In genomic region chr5:44081108-44081507, GRCm38 (mm10) we compare ENCODE assay signal across 21 mouse cellular contexts. TPM values are rescaled to one million over a fixed set of nuclear protein-coding genes. Genes with fewer than 3 reads are reported as not detected.
DNase-seq lines count a peak whose midpoint lies in the region; ATAC-seq and TF ChIP-seq lines count a peak whose summit lies in the region.
"Had no signal": no experiment of that assay in that cellular context is flagged by ENCODE, and none has a peak within 500 bp of the region (broad histone marks: within the 10 kb centered on the region; RNA-seq: fewer than 3 reads in every experiment).

No protein-coding gene starts in this region.

- no peak overlapping the region for H3K9ac ChIP-seq in heart, embryonic 11.5 days (ENCODE audit: low read depth, low read length)
- H3K9ac ChIP-seq: embryonic facial prominence, embryonic 15.5 days; heart, embryonic 15.5 days; hindbrain, embryonic 15.5 days had no signal

- no peaks in the 10 kb centered on the region for H3K9me3 ChIP-seq in heart, embryonic 11.5 days (replicated peaks; ENCODE audit: control insufficient read depth, low read length)
- H3K9me3 ChIP-seq: embryonic facial prominence, embryonic 15.5 days; heart, embryonic 10.5 days; heart, embryonic 15.5 days; hindbrain, embryonic 15.5 days had no signal

- WGBS in heart, embryonic 11.5 days (ENCODE audit: insufficient replicate concordance), result 71% methylated on average over 1 of the region's 1 CpGs

- peak; percentile 86 for DNase-seq in heart, adult 11 months
- no peak for DNase-seq in layer of hippocampus, adult 2 months (ENCODE audit: low spot score in 2 of 2)
- no peak for DNase-seq in layer of hippocampus, adult 9-11 months
- DNase-seq in MN1 (ENCODE audit: low spot score), result peak; percentile 88
- DNase-seq in Muller cell, postnatal 12 days (ENCODE audit: inconsistent ontology term), result peak; percentile 55
- no peak for DNase-seq in ovary, postnatal 14 days (ENCODE audit: low spot score)
- DNase-seq: adrenal gland, postnatal 10 days; cerebellum, adult 11 months; cerebellum, adult 8-10 months; cerebellum, postnatal 14 days; gastrocnemius, postnatal 10 days; heart, postnatal 14 days; kidney, adult 11 months had no signal

- ATAC-seq in heart, embryonic 11.5 days (replicated peaks; ENCODE audit: insufficient number of reproducible peaks, low FRiP score, low TSS enrichment), result no peak
- ATAC-seq: forebrain, embryonic 14.5 days had no signal

- H3K27ac ChIP-seq in heart, embryonic 11.5 days (ENCODE audit: low read depth, low read length), result no peak overlapping the region
- peak overlapping the region; percentile 7; the same call in 1 of the 2 replicates for H3K27ac ChIP-seq in layer of hippocampus, adult 2 months
- H3K27ac ChIP-seq: embryonic facial prominence, embryonic 15.5 days; forebrain, embryonic 10.5 days; heart, embryonic 10.5 days; heart, embryonic 15.5 days; hindbrain, embryonic 15.5 days had no signal

- H3K27me3 ChIP-seq in heart, embryonic 11.5 days (ENCODE audit: control insufficient read depth, insufficient read depth, low read length), result no peaks in the 10 kb centered on the region
- H3K27me3 ChIP-seq: embryonic facial prominence, embryonic 15.5 days; heart, embryonic 15.5 days; hindbrain, embryonic 15.5 days had no signal

- no peak overlapping the region for H3K4me2 ChIP-seq in heart, embryonic 11.5 days
- H3K4me2 ChIP-seq: embryonic facial prominence, embryonic 15.5 days; heart, embryonic 15.5 days; hindbrain, embryonic 15.5 days had no signal

- no peak overlapping the region for H3K4me3 ChIP-seq in heart, embryonic 11.5 days (ENCODE audit: low read depth, low read length)
- H3K4me3 ChIP-seq in layer of hippocampus, adult 2 months, result no peak overlapping the region
- H3K4me3 ChIP-seq: embryonic facial prominence, embryonic 15.5 days; erythroblast, embryonic 14.5 days; forebrain, embryonic 10.5 days; heart, embryonic 10.5 days; heart, embryonic 15.5 days; hindbrain, embryonic 15.5 days had no signal

- no peaks in the 10 kb centered on the region for H3K36me3 ChIP-seq in heart, embryonic 11.5 days (ENCODE audit: control insufficient read depth, insufficient read depth, low read length)
- H3K36me3 ChIP-seq: embryonic facial prominence, embryonic 15.5 days; heart, embryonic 15.5 days; hindbrain, embryonic 15.5 days had no signal

- TF ChIP-seq CTCF in layer of hippocampus, adult 2 months (conservative IDR thresholded peaks at IDR 0.05), result peak; percentile 20; the same call in 1 of the 2 replicates

- peaks cover 2% of the 10 kb centered on the region; the same call in 1 of the 2 replicates for H3K4me1 ChIP-seq in heart, embryonic 11.5 days (ENCODE audit: control insufficient read depth, insufficient read depth, low read length)
- H3K4me1 ChIP-seq: forebrain, embryonic 10.5 days; heart, embryonic 15.5 days; hindbrain, embryonic 15.5 days had no signal

RNA-seq across cellular contexts. Expression of gene Prom1, which starts 20.7 kb away (rescaled TPM):
- polyA plus RNA-seq in heart, embryonic 11.5 days (2014; fragmentation: Nextera tagmentation; extraction: Ambion mirVana), result 20.5 and 20.7 TPM in 2 replicates
- total RNA-seq in layer of hippocampus, adult 2 months (2021), result 10 to 100 TPM; 17.9 to 18.3 TPM
- polyA plus RNA-seq: erythroblast, embryonic 14.5 days had no signal

Comparison
In these comparisons a context has a peak if more than half of its experiments do, and no peak if none do; other contexts are left out.
1. DNase-seq: peak in heart, adult 11 months (single experiment), MN1 (single experiment) and Muller cell, postnatal 12 days (single experiment); none in layer of hippocampus, adult 2 months (0 of 2), layer of hippocampus, adult 9-11 months (single experiment) and ovary, postnatal 14 days (single experiment).